Mouse (Mus musculus): ENCODE measurements around the gene Rgs7. TPM values are rescaled to one million over a fixed set of nuclear protein-coding genes. Genes with fewer than 3 reads are reported as not detected.

Rgs7 gene
- polyA plus RNA-seq, 1 experiment, result 0.45 TPM

DNA sequence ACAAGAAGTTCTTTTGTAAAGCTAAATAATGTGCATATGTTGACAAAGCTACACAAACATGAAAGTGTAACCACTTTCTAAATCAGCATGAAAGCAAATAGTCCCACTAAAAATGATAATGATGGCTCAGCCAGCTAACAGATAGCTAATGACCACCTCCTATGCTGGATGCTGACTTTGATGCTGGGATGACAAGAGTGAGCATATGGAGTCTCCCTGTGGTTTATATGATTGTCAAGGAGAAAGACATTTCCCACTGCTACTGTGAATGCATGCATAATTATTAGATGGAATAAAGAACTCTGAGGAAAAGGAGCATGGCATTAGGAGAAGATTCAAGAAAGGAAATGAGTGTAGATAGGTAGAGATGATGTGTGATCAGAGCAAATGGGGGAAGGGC is 230.0 kb downstream of the Rgs7 start:
- Histone ChIP-seq H3K4me3 (replicated peaks; ENCODE audit: extremely low read depth, low read depth, low read length) (no peak overlapping the region), H3K4me1 (ENCODE audit: control insufficient read depth, insufficient read depth, low read length) (no peaks in the 10 kb centered on the region)
- DNase-seq, result no peak
- TF ChIP-seq CTCF (IDR thresholded peaks at IDR 0.05; ENCODE audit: insufficient read depth, low read length) (no peak), POLR2A (IDR thresholded peaks at IDR 0.05; ENCODE audit: borderline replicate concordance, extremely low read depth, low read depth, low read length) (no peak)

DNA sequence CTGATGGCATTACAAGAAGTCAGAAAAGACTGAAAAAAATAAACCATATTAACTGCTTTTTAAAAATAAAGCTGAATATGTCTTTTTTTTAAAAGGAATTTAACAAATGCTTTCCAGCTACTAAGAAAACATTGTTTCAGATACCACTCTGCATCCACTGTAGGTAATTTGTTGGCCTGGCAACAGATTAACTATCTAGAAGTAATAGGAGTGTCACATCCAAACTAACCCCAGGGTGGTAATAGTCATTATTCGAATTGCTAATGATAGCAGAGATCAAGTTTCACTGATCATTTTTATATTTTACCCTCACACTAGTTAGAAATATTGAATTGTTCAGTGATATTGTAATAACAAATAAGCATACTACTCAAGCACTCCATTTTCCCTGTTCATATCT is 232.9 kb downstream of the Rgs7 start:
- DNase-seq, result no peak
- TF ChIP-seq CTCF (IDR thresholded peaks at IDR 0.05; ENCODE audit: insufficient read depth, low read length) (no peak), POLR2A (IDR thresholded peaks at IDR 0.05; ENCODE audit: borderline replicate concordance, extremely low read depth, low read depth, low read length) (no peak)
- Histone ChIP-seq H3K4me3 (replicated peaks; ENCODE audit: extremely low read depth, low read depth, low read length) (no peak overlapping the region), H3K4me1 (ENCODE audit: control insufficient read depth, insufficient read depth, low read length) (no peaks in the 10 kb centered on the region)
- 33% methylated on average over 1 of the region's 1 CpGs for WGBS

DNA sequence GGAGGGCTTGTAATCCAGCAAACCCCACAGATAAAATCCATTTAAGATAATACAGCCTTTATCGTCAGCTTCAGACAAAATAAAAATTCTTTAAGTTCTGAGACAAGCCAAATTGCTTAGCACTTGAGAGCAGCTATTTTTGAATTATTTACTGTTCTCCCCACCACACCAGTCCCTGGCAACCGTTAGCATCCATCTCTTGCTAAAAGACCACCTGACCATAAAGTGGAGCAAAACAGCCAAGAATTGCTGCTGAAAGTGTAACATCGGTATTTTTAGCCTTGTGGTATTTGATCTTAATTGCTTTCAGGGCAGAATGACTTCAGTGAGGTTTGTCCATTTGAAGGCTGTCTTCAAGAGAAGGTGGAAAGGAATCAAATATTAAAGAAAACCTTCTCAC is 237.1 kb downstream of the Rgs7 start:
- WGBS, result 60% methylated on average over 3 of the region's 3 CpGs
- Histone ChIP-seq H3K4me1 (ENCODE audit: control insufficient read depth, insufficient read depth, low read length) (no peaks in the 10 kb centered on the region), H3K4me3 (replicated peaks; ENCODE audit: extremely low read depth, low read depth, low read length) (no peak overlapping the region)
- no peak for DNase-seq
- TF ChIP-seq CTCF (IDR thresholded peaks at IDR 0.05; ENCODE audit: insufficient read depth, low read length), result no peak
- TF ChIP-seq POLR2A (IDR thresholded peaks at IDR 0.05; ENCODE audit: borderline replicate concordance, extremely low read depth, low read depth, low read length), result no peak

DNA sequence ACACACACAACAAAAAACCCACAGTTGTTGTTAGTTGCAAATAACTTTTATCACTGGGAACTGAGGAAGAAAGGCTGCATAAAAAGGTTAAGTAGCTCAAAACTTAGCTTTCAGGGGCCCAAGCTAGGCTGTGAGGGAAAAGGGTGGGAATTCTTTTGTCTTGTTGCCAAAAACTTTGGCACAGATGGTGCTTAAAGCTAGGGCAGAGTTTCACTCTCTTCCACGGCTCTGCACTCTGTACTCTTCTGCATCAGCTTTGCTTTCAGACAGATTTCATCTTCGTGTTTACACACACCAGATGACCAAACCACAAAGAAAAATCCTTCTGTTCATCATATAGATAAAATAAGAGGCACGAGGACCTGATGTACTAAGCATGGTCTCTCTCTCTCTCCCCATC is 237.6 kb downstream of the Rgs7 start:
- TF ChIP-seq POLR2A (IDR thresholded peaks at IDR 0.05; ENCODE audit: borderline replicate concordance, extremely low read depth, low read depth, low read length), result no peak
- TF ChIP-seq CTCF (IDR thresholded peaks at IDR 0.05; ENCODE audit: insufficient read depth, low read length), result no peak
- H3K4me3 ChIP-seq (replicated peaks; ENCODE audit: extremely low read depth, low read depth, low read length), result no peak overlapping the region
- 36% methylated on average over 3 of the region's 3 CpGs for WGBS
- no peak for DNase-seq
- H3K4me1 ChIP-seq (ENCODE audit: control insufficient read depth, insufficient read depth, low read length), result no peaks in the 10 kb centered on the region

DNA sequence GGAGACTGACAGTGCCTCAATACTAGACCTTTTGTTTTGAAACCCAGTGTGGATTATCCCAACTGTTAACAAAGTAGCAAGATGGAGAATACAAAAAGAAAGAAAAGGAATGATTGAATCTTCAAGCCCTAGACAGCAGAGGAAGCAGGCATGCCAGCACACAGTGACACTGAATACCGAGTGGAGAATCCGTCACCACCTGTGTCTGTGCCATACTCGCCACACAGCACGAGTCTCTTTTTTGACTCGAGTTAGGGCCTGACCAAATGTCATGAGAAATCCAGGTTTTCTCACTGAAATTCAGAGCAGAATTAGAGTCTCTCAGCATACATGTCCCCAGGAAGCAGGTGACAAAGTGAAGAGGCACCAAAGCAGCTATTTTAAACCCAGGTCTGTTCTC is 250.2 kb downstream of the Rgs7 start:
- 80% methylated on average over 5 of the region's 5 CpGs for WGBS
- Histone ChIP-seq H3K4me3 (replicated peaks; ENCODE audit: extremely low read depth, low read depth, low read length) (no peak overlapping the region), H3K4me1 (ENCODE audit: control insufficient read depth, insufficient read depth, low read length) (no peaks in the 10 kb centered on the region)
- no peak for TF ChIP-seq POLR2A (IDR thresholded peaks at IDR 0.05; ENCODE audit: borderline replicate concordance, extremely low read depth, low read depth, low read length)
- no peak for TF ChIP-seq CTCF (IDR thresholded peaks at IDR 0.05; ENCODE audit: insufficient read depth, low read length)
- DNase-seq, result no peak

DNA sequence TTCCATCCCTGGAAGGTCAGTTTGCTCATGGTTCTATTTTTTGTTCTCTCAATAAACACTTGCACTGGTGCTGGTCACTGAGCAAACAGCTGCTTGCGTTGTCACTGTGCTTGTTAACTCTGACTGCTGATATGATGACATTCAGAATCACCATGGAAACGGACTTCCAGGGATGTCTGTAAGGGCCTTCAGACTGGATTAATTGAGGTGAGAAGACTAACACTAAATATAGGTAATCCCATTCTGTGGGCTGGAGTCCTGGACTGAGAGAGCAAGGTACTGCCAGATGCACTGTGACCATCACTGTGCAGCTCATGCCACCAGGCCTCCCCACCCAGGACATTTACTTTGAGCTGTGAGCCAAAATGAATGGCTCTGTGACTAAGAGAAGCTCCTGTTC is 252.2 kb downstream of the Rgs7 start:
- TF ChIP-seq CTCF (IDR thresholded peaks at IDR 0.05; ENCODE audit: insufficient read depth, low read length) (no peak), POLR2A (IDR thresholded peaks at IDR 0.05; ENCODE audit: borderline replicate concordance, extremely low read depth, low read depth, low read length) (no peak)
- WGBS, result 40% methylated on average over 2 of the region's 2 CpGs
- H3K4me3 ChIP-seq (replicated peaks; ENCODE audit: extremely low read depth, low read depth, low read length), result no peak overlapping the region

DNA sequence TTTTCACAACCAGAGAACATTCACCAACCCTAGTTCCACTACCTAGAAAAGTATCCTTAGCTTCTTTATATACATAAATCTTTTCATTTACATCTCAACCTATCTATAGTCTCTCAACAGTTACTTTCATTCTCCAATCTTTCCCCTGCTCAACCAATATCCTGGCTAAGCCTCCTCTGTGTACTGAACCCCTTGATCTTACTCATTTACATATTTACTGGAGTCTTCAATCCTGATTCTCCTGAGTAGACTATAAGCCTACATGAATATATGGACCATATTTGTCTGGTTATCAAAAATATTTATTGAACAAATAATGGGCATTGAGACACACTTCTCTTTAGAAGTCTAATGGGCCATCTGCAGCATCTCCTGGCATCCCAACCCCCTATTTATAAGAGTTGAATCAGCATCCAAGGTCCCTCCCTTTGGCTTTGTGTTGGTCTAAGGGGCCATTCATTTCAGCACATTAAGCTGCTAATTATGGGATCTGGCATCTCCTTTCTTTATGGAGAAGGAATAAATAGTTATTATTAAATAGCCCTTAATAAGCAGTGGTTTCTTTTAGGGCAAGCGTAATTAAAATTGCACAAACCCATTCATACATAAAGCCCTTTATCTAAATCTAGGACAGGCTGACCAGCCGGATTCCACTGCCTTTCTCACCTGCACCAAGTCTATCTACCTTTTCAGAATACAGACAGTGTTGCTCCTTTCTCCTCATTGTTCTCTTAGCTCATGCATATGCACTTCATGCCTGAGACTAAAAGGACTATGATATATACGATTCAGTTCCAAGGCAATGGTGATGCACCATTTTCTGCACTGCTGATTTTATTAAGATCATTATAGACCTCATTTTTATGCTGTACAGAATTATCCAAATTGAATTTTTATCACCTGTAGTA is 270.5 kb downstream of the Rgs7 start:
- no peak for DNase-seq
- no peak overlapping the region for H3K4me3 ChIP-seq (replicated peaks; ENCODE audit: extremely low read depth, low read depth, low read length)
- no peaks in the 10 kb centered on the region for H3K4me1 ChIP-seq (ENCODE audit: control insufficient read depth, insufficient read depth, low read length)
- no peak for TF ChIP-seq POLR2A (IDR thresholded peaks at IDR 0.05; ENCODE audit: borderline replicate concordance, extremely low read depth, low read depth, low read length)
- TF ChIP-seq CTCF (IDR thresholded peaks at IDR 0.05; ENCODE audit: insufficient read depth, low read length), result no peak
- 82% methylated on average over 3 of the region's 3 CpGs for WGBS

More for the DNA sequence above, 252.2 kb downstream of the Rgs7 start:
- no peaks in the 10 kb centered on the region for H3K4me1 ChIP-seq (ENCODE audit: control insufficient read depth, insufficient read depth, low read length)
- DNase-seq, result no peak

DNA sequence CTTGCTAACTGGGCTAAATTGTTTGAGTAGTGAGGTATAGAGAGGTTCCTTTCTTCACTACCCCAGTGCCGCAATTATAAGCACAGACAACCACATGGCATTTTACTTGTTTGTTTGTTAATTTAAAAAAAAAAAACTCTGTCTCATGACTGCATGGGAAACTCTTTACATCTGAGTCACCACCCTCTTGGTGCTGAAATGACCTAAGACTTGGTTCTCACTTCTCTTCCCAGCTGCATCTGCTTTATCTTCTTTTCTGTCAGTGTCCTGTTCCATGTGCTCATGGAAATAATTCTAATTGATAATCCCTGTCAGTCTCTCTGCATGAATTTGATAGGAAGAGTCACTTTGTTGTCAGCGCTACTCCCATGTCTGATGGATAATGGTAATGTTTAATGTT is 272.7 kb downstream of the Rgs7 start:
- TF ChIP-seq CTCF (IDR thresholded peaks at IDR 0.05; ENCODE audit: insufficient read depth, low read length) (no peak), POLR2A (IDR thresholded peaks at IDR 0.05; ENCODE audit: borderline replicate concordance, extremely low read depth, low read depth, low read length) (no peak)
- no peaks in the 10 kb centered on the region for H3K4me1 ChIP-seq (ENCODE audit: control insufficient read depth, insufficient read depth, low read length)
- WGBS, result 70% methylated on average over 2 of the region's 2 CpGs
- H3K4me3 ChIP-seq (replicated peaks; ENCODE audit: extremely low read depth, low read depth, low read length), result no peak overlapping the region
- DNase-seq, result no peak

DNA sequence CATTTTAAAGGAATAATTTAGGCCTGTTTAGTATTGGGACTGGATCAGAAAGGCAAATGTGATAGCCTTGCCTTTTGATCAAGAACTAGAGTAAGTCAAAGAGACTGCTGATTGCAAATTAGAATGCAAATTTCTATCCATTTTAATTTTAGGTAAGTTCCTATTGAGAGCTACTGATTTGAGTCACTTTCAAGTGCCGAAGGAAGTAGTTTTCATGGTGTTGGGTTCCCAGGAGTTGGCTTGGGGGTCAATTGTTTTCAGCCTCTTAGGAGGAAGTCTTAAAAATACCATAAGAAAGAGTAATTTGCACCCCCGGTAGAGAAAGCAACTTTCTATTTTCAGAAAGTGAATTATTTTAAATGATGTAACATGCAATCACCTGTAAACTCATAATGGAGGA is 285.3 kb downstream of the Rgs7 start:
- Histone ChIP-seq H3K4me1 (ENCODE audit: control insufficient read depth, insufficient read depth, low read length) (no peaks in the 10 kb centered on the region), H3K4me3 (replicated peaks; ENCODE audit: extremely low read depth, low read depth, low read length) (no peak overlapping the region)
- DNase-seq, result no peak
- TF ChIP-seq CTCF (IDR thresholded peaks at IDR 0.05; ENCODE audit: insufficient read depth, low read length) (no peak), POLR2A (IDR thresholded peaks at IDR 0.05; ENCODE audit: borderline replicate concordance, extremely low read depth, low read depth, low read length) (no peak)
- WGBS, result 67% methylated on average over 2 of the region's 2 CpGs

DNA sequence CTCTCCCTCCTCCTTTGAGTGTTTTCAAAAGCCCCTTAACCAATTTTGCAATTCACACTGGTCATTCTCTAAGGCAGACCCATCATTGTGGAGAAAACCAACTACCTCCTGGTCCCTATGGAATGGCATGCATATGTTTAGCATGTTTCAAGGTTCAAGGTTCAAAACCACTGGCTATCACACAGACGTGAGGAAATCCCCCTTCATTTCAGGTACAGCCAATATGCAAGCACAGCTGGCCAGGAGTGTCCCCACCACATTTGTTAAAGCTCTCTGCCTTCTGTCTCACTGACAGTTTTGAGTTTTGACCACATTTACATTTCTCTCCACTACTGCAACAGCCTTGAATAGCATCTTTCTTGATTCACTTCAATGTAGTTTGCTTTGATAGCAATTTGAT is 286.7 kb downstream of the Rgs7 start:
- Histone ChIP-seq H3K4me1 (ENCODE audit: control insufficient read depth, insufficient read depth, low read length) (no peaks in the 10 kb centered on the region), H3K4me3 (replicated peaks; ENCODE audit: extremely low read depth, low read depth, low read length) (no peak overlapping the region)
- TF ChIP-seq POLR2A (IDR thresholded peaks at IDR 0.05; ENCODE audit: borderline replicate concordance, extremely low read depth, low read depth, low read length), result no peak
- TF ChIP-seq CTCF (IDR thresholded peaks at IDR 0.05; ENCODE audit: insufficient read depth, low read length), result no peak
- DNase-seq, result no peak
- 28% methylated on average over 1 of the region's 1 CpGs for WGBS

Measured in lung, adult 2 months (tissue).